Mouse (Mus musculus): ENCODE results near the gene Txk. TPM values are rescaled to one million over a fixed set of nuclear protein-coding genes. Genes with fewer than 3 reads are reported as not detected.

The Txk gene
- polyA plus RNA-seq, 1 experiment from 2014 or later = not detected

- ATAC-seq (ENCODE audit: low FRiP score, low TSS enrichment) = no peak
- WGBS = 73% methylated on average over 4 of the region's 4 CpGs
These were observed 6.1 kb downstream of the Txk start for GRCm38 (mm10) chr5:72746461-72746860.

DNA sequence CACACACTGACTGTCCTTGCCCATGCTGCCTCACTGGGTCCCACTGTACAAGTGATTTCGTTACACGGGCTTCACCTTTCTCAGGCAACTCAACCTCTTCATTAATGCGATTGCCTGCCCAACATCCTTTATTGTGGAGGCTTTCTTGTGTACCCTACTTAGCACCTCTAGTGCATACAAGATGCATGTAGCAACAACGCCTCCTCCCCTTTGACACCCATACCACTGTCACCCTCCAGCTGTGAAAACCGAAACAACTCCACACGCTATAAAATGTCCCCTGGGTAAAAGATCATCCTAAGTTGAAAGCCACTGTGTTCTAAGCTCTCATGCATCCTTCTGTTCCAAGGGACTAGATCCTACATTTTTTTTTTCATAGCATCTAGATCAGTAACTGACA is 9.5 kb downstream of the Txk start:
- H3K27ac ChIP-seq (ENCODE audit: low read depth, low read length) = no peak overlapping the region
- 91% methylated on average over 6 of the region's 6 CpGs for WGBS
- H3K9ac ChIP-seq (ENCODE audit: low read depth, low read length) = no peak overlapping the region
- H3K4me3 ChIP-seq (ENCODE audit: low read length) = no peak overlapping the region
- no peaks in the 10 kb centered on the region for H3K4me1 ChIP-seq (ENCODE audit: control insufficient read depth, insufficient read depth, low read length)
- no peak overlapping the region for H3K4me2 ChIP-seq (replicated peaks; ENCODE audit: low read depth, low read length)
- no peaks in the 10 kb centered on the region for H3K9me3 ChIP-seq (ENCODE audit: control insufficient read depth, low read length)
- ATAC-seq (ENCODE audit: low FRiP score, low TSS enrichment) = no peak
- H3K36me3 ChIP-seq (ENCODE audit: control insufficient read depth, insufficient read depth, low read length) = no peaks in the 10 kb centered on the region
- no peaks in the 10 kb centered on the region for H3K27me3 ChIP-seq (ENCODE audit: control insufficient read depth, insufficient read depth, low read length)

More at GRCm38 (mm10) chr5:72746461-72746860, 6.1 kb downstream of the Txk start:
- H3K4me1 ChIP-seq (ENCODE audit: control insufficient read depth, insufficient read depth, low read length) = no peaks in the 10 kb centered on the region
- H3K4me3 ChIP-seq (ENCODE audit: low read length) = no peak overlapping the region
- no peaks in the 10 kb centered on the region for H3K27me3 ChIP-seq (ENCODE audit: control insufficient read depth, insufficient read depth, low read length)
- H3K9ac ChIP-seq (ENCODE audit: low read depth, low read length) = no peak overlapping the region
- H3K36me3 ChIP-seq (ENCODE audit: control insufficient read depth, insufficient read depth, low read length) = no peaks in the 10 kb centered on the region
- H3K27ac ChIP-seq (ENCODE audit: low read depth, low read length) = no peak overlapping the region
- H3K4me2 ChIP-seq (replicated peaks; ENCODE audit: low read depth, low read length) = no peak overlapping the region
- no peaks in the 10 kb centered on the region for H3K9me3 ChIP-seq (ENCODE audit: control insufficient read depth, low read length)

- Histone ChIP-seq H3K36me3 (ENCODE audit: control insufficient read depth, insufficient read depth, low read length) (no peaks in the 10 kb centered on the region), H3K9me3 (ENCODE audit: control insufficient read depth, low read length) (no peaks in the 10 kb centered on the region), H3K4me1 (ENCODE audit: control insufficient read depth, insufficient read depth, low read length) (no peaks in the 10 kb centered on the region), H3K27ac (ENCODE audit: low read depth, low read length) (no peak overlapping the region), H3K9ac (ENCODE audit: low read depth, low read length) (no peak overlapping the region), H3K27me3 (ENCODE audit: control insufficient read depth, insufficient read depth, low read length) (no peaks in the 10 kb centered on the region), H3K4me2 (replicated peaks; ENCODE audit: low read depth, low read length) (no peak overlapping the region), H3K4me3 (ENCODE audit: low read length) (no peak overlapping the region)
- 75% methylated on average over 7 of the region's 7 CpGs for WGBS
- ATAC-seq (ENCODE audit: low FRiP score, low TSS enrichment) = no peak
These were observed 15.7 kb downstream of the Txk start for GRCm38 (mm10) chr5:72736868-72737267.

DNA sequence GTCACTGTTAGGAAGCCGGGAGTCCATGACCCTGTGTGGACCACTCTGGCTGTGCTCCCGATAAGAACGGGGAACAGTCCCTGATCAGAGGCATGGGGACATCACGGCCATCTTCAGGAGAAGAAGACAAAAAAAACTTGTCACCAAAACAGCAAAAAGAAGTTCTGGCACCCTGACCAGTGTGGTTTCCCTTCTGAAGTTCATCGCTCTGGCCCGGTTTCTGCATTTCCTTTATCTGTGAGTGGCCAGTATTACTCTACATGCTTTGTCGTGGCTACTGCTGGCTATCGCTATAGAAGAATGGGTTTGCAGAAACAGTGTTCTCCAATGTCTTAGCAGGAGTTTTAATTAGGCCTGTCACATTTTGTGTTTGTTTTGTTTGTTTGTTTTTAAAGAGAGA is 16.1 kb downstream of the Txk start:
- ATAC-seq (ENCODE audit: low FRiP score, low TSS enrichment) = no peak
- no peaks in the 10 kb centered on the region for H3K9me3 ChIP-seq (ENCODE audit: control insufficient read depth, low read length)
- no peaks in the 10 kb centered on the region for H3K36me3 ChIP-seq (ENCODE audit: control insufficient read depth, insufficient read depth, low read length)
- H3K4me3 ChIP-seq (ENCODE audit: low read length) = no peak overlapping the region
- H3K27me3 ChIP-seq (ENCODE audit: control insufficient read depth, insufficient read depth, low read length) = no peaks in the 10 kb centered on the region
- WGBS = 85% methylated on average over 8 of the region's 8 CpGs
- H3K27ac ChIP-seq (ENCODE audit: low read depth, low read length) = no peak overlapping the region
- no peak overlapping the region for H3K4me2 ChIP-seq (replicated peaks; ENCODE audit: low read depth, low read length)
- H3K4me1 ChIP-seq (ENCODE audit: control insufficient read depth, insufficient read depth, low read length) = no peaks in the 10 kb centered on the region
- no peak overlapping the region for H3K9ac ChIP-seq (ENCODE audit: low read depth, low read length)

DNA sequence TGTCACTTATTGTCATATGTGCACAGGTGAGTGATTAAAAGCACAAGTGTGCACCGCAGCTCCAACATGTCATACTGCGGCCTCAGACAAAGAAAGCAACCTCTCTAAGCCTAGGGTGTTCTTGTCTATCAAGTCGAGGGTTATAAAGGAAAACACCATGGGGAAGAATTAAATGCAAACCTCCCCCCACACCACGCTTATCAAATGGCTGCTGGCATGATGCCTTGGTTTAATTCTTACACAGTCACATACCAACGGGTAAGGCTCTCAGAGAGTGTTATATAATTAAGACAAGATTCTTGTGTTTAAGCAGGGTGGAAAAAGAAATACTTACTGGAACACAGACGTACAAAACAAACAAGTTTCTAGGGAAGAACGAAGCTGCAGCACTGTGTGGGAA is 16.8 kb downstream of the Txk start:
- 76% methylated on average over 7 of the region's 7 CpGs for WGBS
- Histone ChIP-seq H3K36me3 (ENCODE audit: control insufficient read depth, insufficient read depth, low read length) (no peaks in the 10 kb centered on the region), H3K27me3 (ENCODE audit: control insufficient read depth, insufficient read depth, low read length) (no peaks in the 10 kb centered on the region), H3K27ac (ENCODE audit: low read depth, low read length) (no peak overlapping the region), H3K4me2 (replicated peaks; ENCODE audit: low read depth, low read length) (no peak overlapping the region), H3K9ac (ENCODE audit: low read depth, low read length) (no peak overlapping the region), H3K9me3 (ENCODE audit: control insufficient read depth, low read length) (no peaks in the 10 kb centered on the region), H3K4me1 (ENCODE audit: control insufficient read depth, insufficient read depth, low read length) (no peaks in the 10 kb centered on the region), H3K4me3 (ENCODE audit: low read length) (no peak overlapping the region)
- no peak for ATAC-seq (ENCODE audit: low FRiP score, low TSS enrichment)

GRCm38 (mm10) chr5:72732885-72733284 is 19.7 kb downstream of the Txk start:
- H3K4me1 ChIP-seq (ENCODE audit: control insufficient read depth, insufficient read depth, low read length) = no peaks in the 10 kb centered on the region
- no peak overlapping the region for H3K4me3 ChIP-seq (ENCODE audit: low read length)
- H3K9ac ChIP-seq (ENCODE audit: low read depth, low read length) = no peak overlapping the region
- no peaks in the 10 kb centered on the region for H3K27me3 ChIP-seq (ENCODE audit: control insufficient read depth, insufficient read depth, low read length)
- no peaks in the 10 kb centered on the region for H3K36me3 ChIP-seq (ENCODE audit: control insufficient read depth, insufficient read depth, low read length)
- no peak overlapping the region for H3K4me2 ChIP-seq (replicated peaks; ENCODE audit: low read depth, low read length)
- H3K9me3 ChIP-seq (ENCODE audit: control insufficient read depth, low read length) = no peaks in the 10 kb centered on the region
- no peak for ATAC-seq (ENCODE audit: low FRiP score, low TSS enrichment)
- 82% methylated on average over 1 of the region's 1 CpGs for WGBS
- H3K27ac ChIP-seq (ENCODE audit: low read depth, low read length) = no peak overlapping the region

DNA sequence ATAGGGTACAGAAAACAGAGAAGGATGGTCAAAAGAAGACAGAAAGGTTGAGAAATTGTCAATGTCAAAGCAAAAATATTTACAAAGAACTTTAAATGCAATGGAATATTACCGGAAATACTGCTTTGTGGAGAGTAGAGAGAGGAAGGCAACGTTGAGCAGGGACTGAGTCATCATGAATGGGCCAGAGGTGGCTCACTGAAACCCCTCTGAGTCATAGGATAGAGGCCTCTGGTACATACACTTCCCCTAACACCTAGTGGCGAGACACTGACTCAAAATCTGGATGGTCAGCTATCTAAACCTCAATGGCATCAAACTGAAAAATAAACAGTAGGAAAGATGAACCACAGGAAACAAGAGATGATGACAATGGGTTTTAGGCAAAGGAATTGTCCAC is 27.2 kb downstream of the Txk start:
- WGBS = 84% methylated on average over 3 of the region's 3 CpGs
- no peak for ATAC-seq (ENCODE audit: low FRiP score, low TSS enrichment)
- H3K36me3 ChIP-seq (ENCODE audit: control insufficient read depth, insufficient read depth, low read length) = no peaks in the 10 kb centered on the region
- H3K4me2 ChIP-seq (replicated peaks; ENCODE audit: low read depth, low read length) = no peak overlapping the region
- H3K4me3 ChIP-seq (ENCODE audit: low read length) = no peak overlapping the region
- no peak overlapping the region for H3K27ac ChIP-seq (ENCODE audit: low read depth, low read length)
- no peaks in the 10 kb centered on the region for H3K9me3 ChIP-seq (ENCODE audit: control insufficient read depth, low read length)
- H3K4me1 ChIP-seq (ENCODE audit: control insufficient read depth, insufficient read depth, low read length) = no peaks in the 10 kb centered on the region
- no peaks in the 10 kb centered on the region for H3K27me3 ChIP-seq (ENCODE audit: control insufficient read depth, insufficient read depth, low read length)
- H3K9ac ChIP-seq (ENCODE audit: low read depth, low read length) = no peak overlapping the region

- no peak overlapping the region for H3K27ac ChIP-seq (ENCODE audit: low read depth, low read length)
- no peaks in the 10 kb centered on the region for H3K9me3 ChIP-seq (ENCODE audit: control insufficient read depth, low read length)
- H3K27me3 ChIP-seq (ENCODE audit: control insufficient read depth, insufficient read depth, low read length) = no peaks in the 10 kb centered on the region
- 90% methylated on average over 2 of the region's 2 CpGs for WGBS
- no peak overlapping the region for H3K9ac ChIP-seq (ENCODE audit: low read depth, low read length)
- no peaks in the 10 kb centered on the region for H3K4me1 ChIP-seq (ENCODE audit: control insufficient read depth, insufficient read depth, low read length)
- ATAC-seq (ENCODE audit: low FRiP score, low TSS enrichment) = no peak
- H3K4me3 ChIP-seq (ENCODE audit: low read length) = no peak overlapping the region
- no peaks in the 10 kb centered on the region for H3K36me3 ChIP-seq (ENCODE audit: control insufficient read depth, insufficient read depth, low read length)
- no peak overlapping the region for H3K4me2 ChIP-seq (replicated peaks; ENCODE audit: low read depth, low read length)
These were observed 29.1 kb downstream of the Txk start for GRCm38 (mm10) chr5:72723429-72723828.

GRCm38 (mm10) chr5:72720587-72720986 is 32.0 kb downstream of the Txk start:
- Histone ChIP-seq H3K4me2 (replicated peaks; ENCODE audit: low read depth, low read length) (no peak overlapping the region), H3K4me1 (ENCODE audit: control insufficient read depth, insufficient read depth, low read length) (no peaks in the 10 kb centered on the region), H3K9me3 (ENCODE audit: control insufficient read depth, low read length) (no peaks in the 10 kb centered on the region), H3K27ac (ENCODE audit: low read depth, low read length) (no peak overlapping the region), H3K27me3 (ENCODE audit: control insufficient read depth, insufficient read depth, low read length) (no peaks in the 10 kb centered on the region), H3K36me3 (ENCODE audit: control insufficient read depth, insufficient read depth, low read length) (no peaks in the 10 kb centered on the region), H3K4me3 (ENCODE audit: low read length) (no peak overlapping the region), H3K9ac (ENCODE audit: low read depth, low read length) (no peak overlapping the region)
- 64% methylated on average over 7 of the region's 7 CpGs for WGBS
- no peak for ATAC-seq (ENCODE audit: low FRiP score, low TSS enrichment)

Measured in kidney, embryonic 14.5 days (tissue).